In genomic region chr9:100462098-100462497, GRCm38 (mm10) we compare ENCODE assay signal across 13 mouse cellular contexts. TPM values are rescaled to one million over a fixed set of nuclear protein-coding genes. Genes with fewer than 3 reads are reported as not detected.
DNase-seq lines count a peak whose midpoint lies in the region; TF ChIP-seq lines count a peak whose summit lies in the region.
"Had no signal": no experiment of that assay in that cellular context is flagged by ENCODE, and none has a peak within 500 bp of the region (broad histone marks: within the 10 kb centered on the region; RNA-seq: fewer than 3 reads in every experiment).

No protein-coding gene starts in this region.

- DNase-seq in gastrocnemius, adult 2 months: no peak
- no peak for DNase-seq in gastrocnemius, postnatal 10 days
- peak; percentile 45 for DNase-seq in lung, postnatal 36 days
- DNase-seq in lung, postnatal 10 days: no peak
- DNase-seq in thymus, postnatal 14 days: peak; percentile 54
- no peak for DNase-seq in adrenal gland, adult 2 months
- no peak for DNase-seq in kidney, adult 9 months

- no peak overlapping the region; the same call in 1 of the 2 replicates for H3K4me3 ChIP-seq in gastrocnemius, adult 2 months
- no peak overlapping the region for H3K4me3 ChIP-seq in cortical plate, adult 2 months (ENCODE audit: insufficient read depth, low read length)
- H3K4me3 ChIP-seq: embryonic facial prominence, embryonic 13.5 days; forebrain, embryonic 12.5 days; limb, embryonic 15.5 days; stomach, embryonic 15.5 days had no signal

- peaks cover 2% of the 10 kb centered on the region for H3K4me1 ChIP-seq in cortical plate, adult 2 months (ENCODE audit: control insufficient read depth, insufficient read depth, low read length)
- H3K4me1 ChIP-seq: embryonic facial prominence, embryonic 13.5 days; forebrain, embryonic 12.5 days; stomach, embryonic 15.5 days had no signal

- H3K27ac ChIP-seq in gastrocnemius, adult 2 months: peak overlapping the region; percentile 84
- H3K27ac ChIP-seq in cortical plate, adult 2 months (ENCODE audit: insufficient read depth, low read length): 0 out of 2 replicates have a peak overlapping the region, but pooled peaks have one; percentile 13
- H3K27ac ChIP-seq: embryonic facial prominence, embryonic 13.5 days; forebrain, embryonic 12.5 days; limb, embryonic 15.5 days; macrophage; stomach, embryonic 15.5 days had no signal

- TF ChIP-seq POLR2A in cortical plate, adult 2 months (IDR thresholded peaks at IDR 0.05; ENCODE audit: extremely low read depth, insufficient read depth, low read length): no peak

- no peak for TF ChIP-seq CTCF in gastrocnemius, adult 2 months (IDR thresholded peaks at IDR 0.05)
- no peak for TF ChIP-seq CTCF in cortical plate, adult 2 months (IDR thresholded peaks at IDR 0.05; ENCODE audit: extremely low read depth, insufficient read depth, low read length)

- intact Hi-C loops in gastrocnemius, adult 2 months (cut with DNase I): no loop called here

RNA-seq across cellular contexts. Expression of gene Il20rb, which starts 24.5 kb away (rescaled TPM):
- 1 to 10 TPM; 1.3 to 1.9 TPM for total RNA-seq in gastrocnemius, adult 2 months (2021)
- 1 to 10 TPM; 2.9 to 3.9 TPM for total RNA-seq in gastrocnemius, postnatal 10 days (2021)
- 1.2 and 2.3 TPM in 2 replicates for polyA plus RNA-seq in cortical plate, adult 2 months (2012; rRNA removed)
- 1 to 10 TPM in 1 of 2 experiments, under 1 TPM in 1; 0.52 to 1.8 TPM for total RNA-seq in adrenal gland, adult 2 months (2021)
- polyA plus RNA-seq in adrenal gland, adult 2 months (2012; rRNA removed): 0.42 and 0.70 TPM in 2 replicates

Comparison
In these comparisons a context has a peak if more than half of its experiments do, and no peak if none do; other contexts are left out.
1. DNase-seq: peak in lung, postnatal 36 days (single experiment) and thymus, postnatal 14 days (single experiment); none in gastrocnemius, adult 2 months (single experiment), gastrocnemius, postnatal 10 days (single experiment), lung, postnatal 10 days (single experiment), adrenal gland, adult 2 months (single experiment) and kidney, adult 9 months (single experiment).